Mouse (Mus musculus) cerebellum, adult 11-12 months (tissue): ENCODE data around the gene Ercc8.

Experiments used
- DNase-seq: peaks from one replicate; pipeline ENCODE4 v3.0.0; 2022

The Ercc8 gene

GRCm38 (mm10) chr13:108229191-108229590 lies 70.7 kb downstream of the Ercc8 start:
- DNase-seq = no peak

DNA sequence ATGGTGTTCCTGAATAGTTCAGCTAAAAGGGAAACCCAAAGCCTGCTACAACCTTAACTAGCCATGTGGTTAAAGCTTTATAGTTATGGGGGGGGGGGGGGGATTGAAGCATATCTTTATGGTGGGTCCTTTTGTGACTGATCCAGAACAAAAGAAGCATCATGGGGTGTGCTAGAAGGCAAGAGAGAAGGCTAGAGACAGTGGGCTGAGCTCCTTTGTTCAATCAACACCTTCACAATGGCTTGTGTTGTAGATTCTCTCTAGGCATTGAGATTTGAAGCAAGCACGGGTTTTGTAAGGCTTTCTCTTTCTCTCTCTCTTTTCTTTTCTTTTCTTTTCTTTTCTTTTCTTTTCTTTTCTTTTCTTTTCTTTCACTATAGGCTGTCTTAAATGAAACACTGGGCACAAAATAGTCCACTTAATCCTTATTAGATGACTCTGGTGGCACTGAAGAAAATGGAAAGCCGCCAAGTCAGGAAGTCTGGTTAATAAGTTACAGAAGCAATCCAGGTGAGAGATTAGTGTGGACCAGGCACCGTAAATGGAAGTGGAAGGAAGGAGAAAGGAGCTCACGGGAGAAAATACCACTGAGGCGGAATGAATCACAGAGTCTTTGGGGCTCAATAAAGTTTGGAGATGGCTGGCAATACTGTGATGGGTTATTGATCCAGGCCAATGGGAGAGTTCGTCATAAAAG lies 71.3 kb downstream of the Ercc8 start:
- no peak for DNase-seq

DNA sequence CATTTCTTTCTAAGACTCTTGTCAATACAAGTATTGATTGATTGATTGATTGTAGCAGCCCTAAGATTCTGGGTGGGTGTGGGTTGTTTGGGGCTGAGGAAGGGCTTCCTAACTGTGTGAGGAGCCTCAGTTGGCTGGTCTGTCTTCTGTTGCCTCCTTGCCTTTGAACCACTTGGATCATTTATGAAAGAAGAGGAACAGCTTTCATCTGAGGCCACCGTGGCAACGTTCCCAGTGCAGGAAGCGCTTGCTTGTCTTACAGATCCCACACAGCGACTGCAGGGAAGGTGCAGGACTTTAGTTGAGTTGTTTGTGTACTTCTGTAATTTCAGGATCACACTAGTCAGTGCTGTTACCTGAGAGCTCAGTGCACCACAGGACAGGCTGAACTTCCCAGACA lies 81.5 kb downstream of the Ercc8 start:
- DNase-seq = no peak

- DNase-seq = no peak
These were observed 83.2 kb downstream of the Ercc8 start for GRCm38 (mm10) chr13:108241715-108242114.
